Mouse (Mus musculus) liver, embryonic 14.5 days (tissue): ENCODE measurements around the gene Gm20498.

ENCODE experiments used
- CTCF ChIP-seq: IDR thresholded peaks from 2 replicates; pipeline ENCODE4 v1.5.1; 2016; ENCODE audit warnings: antibody characterized with exemption, low read depth, control low read depth
- EP300 ChIP-seq: IDR thresholded peaks from 2 replicates; pipeline ENCODE4 v1.6.1; 2016; ENCODE audit warnings: antibody characterized with exemption, low read depth

DNA sequence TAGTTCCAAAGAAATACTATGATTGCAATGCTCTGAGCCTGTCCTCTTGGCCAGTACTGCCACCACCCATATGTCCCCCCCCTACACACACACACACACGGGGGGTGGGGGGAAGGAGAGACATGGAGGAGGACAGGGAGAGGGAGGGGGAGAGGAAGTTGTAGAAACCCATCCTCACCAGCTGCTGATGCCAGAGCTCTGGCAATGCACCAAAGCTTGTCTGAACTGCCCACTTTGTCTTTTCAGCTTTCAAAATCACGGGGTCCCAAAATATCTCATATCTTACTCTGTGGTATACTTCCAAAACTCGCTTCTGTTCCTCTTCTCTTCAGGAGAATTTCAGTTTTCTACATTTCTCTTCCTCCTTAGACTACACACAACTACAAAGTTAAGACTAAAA is 119.5 kb downstream of the Gm20498 start:
- TF ChIP-seq CTCF (no peak), EP300 (no peak)
